Mouse (Mus musculus) lung, postnatal 10 days (tissue): ENCODE data around the gene Trak1.

ENCODE experiments used
- DNase-seq: peaks from one replicate; pipeline ENCODE4 v3.0.0; 2021

Gene Trak1

DNA sequence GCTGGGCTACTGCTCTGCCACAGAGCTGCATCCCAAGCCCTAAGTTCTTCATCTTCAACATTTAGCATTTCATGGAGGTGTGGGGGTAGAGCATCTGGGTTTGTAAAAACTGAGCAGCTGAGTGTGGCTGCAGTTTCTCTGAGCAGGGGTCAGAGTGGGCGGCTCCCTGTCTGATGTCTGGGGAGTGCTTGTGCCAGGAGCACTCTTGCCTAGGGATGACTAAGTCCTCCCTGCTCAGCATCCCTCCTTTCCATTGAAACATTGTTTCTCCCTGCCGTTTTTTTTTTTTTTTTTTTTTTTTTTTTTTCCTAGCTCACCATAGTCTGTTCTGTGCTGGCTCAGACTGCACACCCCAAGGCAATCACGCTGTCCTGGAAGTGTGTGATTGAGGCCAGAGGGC is 53.3 kb downstream of the Trak1 start:
- no peak for DNase-seq

DNA sequence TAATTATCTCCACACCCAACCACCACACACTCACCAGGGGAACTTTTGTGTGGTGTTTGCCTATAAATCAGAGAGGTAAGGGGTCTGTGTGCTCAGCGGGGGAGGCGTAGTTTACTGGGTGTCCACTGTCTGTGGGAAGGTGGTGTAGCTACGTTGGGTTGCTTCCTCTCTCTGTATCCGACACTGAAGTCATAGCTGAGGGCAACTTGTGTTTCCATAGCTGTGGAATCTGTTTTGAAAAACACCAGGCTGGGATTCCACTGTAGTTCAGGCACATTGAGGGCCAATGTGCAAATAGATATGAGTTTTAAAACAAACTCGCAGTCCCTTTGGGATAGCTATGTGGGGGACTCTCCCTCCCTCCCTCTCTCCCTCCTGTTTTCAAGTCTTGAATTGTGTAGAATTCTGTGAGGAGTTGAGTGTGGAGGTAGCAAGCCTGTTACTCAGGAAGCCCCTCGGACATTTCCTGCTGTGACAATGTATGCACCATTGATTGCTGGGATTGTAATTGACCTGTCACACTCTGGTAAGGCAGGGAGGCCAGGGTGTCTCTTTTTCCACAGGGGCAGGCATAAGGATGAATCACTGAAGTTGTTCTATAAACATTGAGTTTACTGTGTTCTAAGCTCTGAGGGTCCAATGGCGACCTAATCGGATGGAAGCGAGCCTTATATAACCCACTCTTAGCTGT is 54.2 kb downstream of the Trak1 start:
- no peak for DNase-seq

DNA sequence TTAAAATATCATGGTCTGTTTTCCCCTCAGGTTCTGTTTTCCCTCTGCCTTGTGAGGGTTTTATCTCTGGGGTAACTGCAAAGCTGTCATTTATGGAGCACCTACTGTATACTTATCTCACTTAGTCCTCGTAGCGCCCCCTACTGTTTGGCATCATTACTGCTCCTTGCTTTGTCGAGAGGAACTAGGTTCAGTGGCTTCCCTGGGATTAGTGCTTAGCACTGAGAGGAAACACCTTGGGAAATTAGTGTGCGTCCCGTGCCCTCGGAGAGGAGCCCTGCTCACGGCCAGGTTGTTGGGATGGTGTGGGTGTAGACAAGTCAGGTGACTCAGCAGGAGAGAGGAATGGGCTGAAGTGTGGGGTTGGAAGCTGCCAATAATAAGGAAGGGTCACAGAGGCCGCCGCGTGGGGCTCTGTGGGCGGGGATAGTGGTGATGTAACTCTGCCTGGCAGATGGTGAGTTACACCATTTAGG is 54.9 kb downstream of the Trak1 start:
- peak; percentile 63 for DNase-seq

DNA sequence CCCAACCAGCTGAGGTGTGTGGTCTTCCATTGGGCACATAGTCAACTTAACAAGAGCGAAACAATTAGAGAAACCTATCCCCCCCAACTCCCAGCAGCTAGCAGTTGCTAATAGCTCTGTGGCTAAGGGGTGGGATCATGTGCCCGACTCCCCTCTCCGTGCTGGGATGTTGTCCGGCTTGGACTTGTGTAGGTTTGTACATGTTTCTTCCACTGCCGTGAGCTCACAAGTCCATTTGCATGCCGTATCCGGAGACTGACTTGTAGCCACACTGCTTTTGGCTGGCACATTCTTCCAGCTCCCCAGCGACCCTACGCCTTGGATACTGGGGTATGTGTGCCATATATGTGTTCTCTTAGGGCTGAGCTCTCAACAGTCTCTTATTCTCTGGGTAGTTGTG is 55.4 kb downstream of the Trak1 start:
- no peak for DNase-seq

DNA sequence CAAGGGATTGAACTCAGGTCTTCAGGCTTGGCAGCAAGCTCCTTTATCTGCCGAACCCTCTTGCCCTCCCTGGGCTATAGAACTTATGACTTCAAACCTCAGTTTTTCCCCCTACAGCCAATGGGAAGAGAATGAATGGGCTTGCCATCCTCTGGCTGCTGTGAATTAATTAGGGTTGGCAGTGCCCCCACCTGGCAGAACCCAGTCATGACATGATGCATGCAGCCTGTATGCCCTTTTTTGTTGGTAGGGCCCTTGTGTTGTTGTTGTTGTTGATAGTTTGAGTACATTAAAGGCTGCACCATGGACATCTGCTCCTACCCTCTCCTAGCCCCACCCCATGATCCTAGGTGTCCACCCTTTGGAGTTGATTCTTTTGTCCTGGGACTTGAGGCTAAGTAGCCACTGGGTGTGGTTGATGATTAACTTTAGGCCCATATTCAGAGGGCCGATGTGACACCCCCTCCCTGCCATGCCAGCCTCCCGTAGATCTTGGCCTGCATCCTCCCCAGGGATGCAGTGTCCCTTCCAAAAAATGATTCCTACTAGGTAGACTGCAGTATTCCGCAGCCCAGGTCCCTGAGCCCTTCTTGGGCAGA is 57.6 kb downstream of the Trak1 start:
- peak; percentile 67 for DNase-seq

DNA sequence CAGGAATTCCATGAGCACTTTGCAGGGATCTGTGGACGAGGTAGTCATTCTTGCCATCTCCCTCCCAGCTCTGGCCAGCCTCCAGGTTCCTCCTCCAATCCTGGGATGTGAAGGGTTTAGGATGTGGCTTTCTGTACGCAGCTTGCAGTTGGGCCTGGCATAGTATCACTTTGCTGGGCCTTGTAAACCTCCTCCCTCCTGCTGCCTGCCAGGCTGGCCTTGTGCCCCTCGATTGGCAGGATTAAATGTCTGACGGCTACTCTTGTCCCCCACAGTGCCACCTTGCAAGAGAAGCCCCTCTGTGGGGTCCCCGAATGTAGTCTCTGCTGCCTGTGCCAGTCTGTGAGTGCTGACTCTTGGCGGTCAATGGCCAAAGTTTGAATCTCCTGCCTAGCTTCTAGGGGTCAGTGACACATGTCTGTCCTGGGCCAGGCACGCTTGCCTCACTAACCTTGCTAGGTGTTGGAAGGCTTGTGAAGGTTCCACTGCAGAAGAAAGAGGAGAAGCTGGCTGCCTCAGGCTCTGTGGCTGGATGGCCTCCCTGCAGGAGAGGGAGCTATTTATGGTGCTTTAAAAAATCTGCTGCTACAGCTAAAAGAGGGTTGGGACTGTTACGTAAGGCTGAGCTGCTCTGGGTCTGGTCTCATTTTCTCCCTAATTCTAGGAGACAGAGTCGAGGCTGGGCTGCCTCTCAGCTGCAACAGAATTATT is 58.3 kb downstream of the Trak1 start:
- DNase-seq = peak; percentile 76

DNA sequence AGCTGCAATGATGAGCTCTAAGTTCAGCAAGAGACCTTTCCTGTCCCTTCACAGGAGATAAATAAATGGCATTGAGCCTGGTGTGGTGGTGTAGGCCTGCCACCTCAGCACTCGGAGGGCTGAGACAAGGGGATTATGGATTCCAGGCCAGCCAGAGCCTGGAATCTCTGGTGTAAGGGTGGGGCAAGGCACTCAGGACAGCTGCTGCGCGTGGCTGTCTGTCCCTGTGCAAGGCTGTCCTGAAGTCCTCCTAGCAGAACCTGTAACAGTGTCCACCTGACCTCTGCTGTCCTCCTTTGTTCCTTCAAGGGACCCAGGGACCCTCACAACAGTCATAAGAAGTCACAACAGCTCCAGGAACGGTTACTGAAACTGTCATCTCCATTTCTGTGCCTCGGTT is 59.8 kb downstream of the Trak1 start:
- DNase-seq = no peak

DNA sequence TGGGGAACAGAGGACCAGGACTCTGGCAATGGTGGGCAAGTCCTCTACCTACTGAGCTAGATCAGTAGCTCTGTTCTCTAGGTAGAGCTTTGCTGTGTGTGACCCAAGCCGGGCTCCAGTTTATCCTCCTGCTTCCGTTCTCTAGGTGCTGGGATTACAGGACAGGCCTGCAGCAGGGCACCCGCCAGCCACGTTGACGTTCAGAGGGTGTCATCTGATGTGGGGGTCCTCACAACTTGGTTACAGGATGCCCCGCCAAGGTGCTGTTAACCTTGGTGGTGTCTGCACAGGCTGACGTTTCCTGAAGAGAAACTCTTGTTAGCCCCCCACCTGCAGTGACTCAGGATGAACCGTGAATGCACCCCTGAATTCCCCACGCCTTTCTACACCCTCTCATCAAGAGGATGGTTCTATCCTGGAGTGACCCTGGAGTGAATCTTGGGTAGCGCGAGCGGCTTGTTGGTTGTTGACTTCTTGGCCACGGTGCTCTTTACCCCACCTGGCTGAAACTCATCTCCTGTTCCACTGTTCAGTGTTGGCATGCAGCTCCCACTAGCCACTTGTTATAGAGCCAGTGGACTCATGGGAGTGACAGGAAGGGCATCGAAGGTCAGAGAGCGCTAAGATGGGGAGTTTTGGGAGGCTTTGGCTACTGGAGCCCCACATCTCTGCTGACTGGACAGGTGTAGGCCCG is 60.4 kb downstream of the Trak1 start:
- DNase-seq = no peak

DNA sequence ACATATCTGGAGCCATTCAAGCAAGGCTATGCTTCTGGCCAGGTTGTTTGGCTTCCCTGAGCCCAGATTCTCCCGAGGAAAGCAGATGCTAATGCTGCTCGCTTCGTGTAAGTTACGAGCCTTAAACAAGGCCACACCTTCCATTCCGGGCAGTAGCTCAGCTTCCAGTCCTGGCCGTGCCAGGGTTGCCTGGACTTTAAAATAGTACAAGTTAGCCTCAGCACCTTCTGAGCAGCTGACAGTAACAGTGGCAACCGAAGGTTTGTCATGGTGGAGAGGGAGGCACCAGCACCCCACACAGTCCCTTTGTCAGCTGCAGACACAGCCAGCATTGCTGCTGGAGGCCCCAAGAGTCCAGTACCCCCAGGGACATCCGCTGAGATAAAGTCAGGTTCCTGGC is 61.1 kb downstream of the Trak1 start:
- no peak for DNase-seq

DNA sequence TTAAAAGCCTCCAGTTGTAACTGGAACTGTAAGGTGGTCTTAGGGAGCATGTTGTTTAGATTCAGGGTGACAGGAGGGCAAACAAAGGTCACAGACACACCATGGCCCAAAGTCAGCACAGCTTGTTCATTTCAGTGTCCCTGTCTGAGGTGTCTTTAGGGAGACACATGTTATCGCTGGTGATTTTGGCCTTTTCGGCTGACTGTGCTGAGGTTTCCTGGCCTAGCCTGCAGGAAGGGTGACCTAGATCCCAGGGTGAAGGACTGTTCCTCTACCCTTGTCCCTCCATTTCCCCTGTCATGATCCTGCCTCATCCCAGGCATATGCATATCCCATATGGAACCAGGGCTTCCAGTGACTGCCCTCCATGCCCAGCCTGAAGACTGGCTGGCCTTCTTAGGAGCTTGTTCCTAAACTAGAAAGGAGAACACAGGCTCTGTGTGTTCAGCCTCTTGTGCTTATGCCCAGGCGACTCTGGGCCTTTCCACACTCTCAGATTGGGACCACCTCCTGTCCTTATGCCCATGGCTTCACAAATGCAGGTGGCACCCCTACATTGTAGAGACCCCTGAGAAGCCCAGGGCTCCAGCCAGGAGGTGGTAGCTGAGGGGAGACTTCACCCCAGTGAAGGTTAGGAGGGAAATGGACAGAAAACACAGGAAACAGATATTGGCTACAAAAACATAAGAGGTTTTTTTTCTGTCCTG is 62.1 kb downstream of the Trak1 start:
- no peak for DNase-seq

DNA sequence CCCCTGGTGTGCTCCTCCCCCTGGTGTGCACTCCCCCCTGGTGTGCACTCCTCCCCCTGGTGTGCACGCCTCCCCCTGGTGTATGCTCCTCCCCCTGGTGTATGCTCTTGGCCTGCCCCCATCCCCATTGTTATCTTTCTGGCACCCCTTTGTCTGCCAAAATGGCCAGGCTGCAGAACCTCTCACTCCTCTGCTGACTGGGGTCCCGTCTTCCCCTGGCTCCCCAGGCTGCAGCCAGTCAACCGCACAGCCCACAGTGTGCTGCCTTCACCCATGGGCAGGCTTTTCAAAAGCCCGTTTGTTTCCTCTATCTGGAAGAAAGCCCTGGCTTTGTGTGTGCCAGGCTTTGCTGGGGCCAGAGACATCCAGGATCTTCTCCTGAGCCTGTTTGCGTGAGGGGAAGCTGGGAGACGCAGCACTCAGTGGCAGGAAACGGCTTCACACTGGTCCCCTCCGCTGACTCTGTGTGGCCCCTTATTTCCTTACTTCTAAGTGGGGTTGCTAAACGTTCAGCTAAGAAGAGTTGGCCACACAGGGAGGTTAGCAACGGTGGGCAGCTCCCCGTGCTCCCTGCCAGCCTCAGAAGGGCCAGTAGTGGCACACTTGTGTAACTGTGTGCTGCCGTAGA is 63.1 kb downstream of the Trak1 start:
- DNase-seq = peak; percentile 65

DNA sequence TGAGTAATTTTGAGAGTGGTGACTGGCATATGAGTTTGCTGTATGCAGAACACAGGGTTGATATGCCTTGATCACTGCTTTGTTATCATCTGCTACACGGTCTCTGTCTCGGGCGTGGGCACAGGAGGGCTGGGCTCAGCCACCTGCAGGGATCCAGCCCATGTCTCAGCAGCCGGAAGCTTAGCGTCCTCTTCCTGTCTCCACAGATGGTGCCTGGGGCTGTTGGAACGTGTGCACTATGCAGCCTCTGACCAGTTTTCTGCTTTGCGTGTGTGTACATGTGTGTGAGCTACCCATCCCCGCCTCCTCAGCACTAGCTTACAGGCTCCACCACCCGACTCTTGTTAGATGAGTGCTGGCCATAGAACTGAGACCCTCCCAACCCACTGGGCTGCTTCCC is 63.7 kb downstream of the Trak1 start:
- DNase-seq = no peak

DNA sequence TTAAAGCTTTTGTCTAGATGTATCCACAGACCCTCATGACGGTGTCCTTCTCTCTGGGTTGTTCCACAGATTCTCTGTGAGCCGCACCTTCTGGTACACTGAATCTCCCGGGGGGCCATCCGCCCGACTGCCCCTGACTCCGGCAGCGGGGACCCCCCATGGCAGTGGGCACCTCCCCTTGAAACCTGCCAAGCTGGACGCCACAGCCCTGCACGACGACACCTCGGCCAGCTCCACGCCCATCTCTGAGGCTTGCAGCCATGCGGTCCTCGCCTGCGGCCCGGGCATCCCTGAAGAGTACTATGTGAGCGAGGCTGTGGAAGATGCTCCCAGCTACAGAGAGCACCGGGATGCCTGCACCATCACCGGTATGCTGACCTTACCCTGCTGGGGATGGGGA is 66.6 kb downstream of the Trak1 start:
- DNase-seq = no peak

DNA sequence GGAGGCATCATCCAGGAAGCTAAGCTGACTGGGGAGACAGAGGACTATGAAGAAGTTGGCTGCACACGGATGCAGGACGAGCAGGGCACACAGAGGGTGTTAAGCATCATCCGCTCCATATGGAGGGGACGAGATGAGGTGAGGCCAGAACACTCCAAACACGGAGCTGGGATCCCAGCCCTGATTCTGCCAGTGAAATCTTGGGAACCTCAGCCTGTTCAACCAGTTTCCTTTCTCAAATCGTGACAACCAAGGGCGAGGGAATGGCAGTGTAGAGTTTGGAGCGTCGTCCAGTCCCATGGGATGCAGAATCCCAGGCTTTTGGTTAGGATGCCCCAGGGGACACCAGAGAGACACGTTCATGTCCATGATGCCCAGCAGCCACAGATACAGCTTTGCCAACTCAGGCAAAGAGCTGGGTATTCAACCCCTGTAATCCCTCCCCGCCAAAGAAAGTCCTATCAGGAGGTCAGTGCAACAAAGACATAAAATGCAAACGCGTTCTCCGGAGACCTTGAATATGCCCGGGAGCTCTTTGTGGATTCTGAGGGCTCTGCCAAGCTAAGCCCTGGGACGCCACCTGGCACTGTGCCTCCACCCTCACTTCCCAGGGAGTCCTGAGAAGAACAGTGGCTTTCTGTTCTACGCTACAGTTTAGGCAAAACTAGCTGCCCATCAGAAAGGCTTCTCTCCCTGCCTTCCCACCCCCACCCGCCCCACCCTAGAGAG is 69.0 kb downstream of the Trak1 start:
- DNase-seq = no peak

DNA sequence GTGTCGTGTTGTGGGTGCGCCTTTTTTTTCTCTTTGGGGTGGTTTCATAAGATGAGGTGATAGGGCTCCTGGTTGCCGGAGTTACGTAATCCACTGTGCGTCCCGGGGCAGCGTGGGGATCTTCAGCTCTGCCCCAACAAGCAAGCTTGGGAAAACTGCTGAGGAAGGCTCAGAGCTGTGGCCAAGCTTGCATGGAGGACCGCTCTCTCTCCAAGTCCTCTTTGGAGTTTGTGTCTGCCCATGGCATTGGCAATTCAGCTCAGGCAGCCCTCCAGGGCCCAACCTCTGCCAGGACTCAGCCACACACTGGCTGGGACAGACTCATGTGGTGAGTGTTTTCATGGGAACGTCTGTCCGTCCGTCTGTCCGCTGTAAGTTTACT is 69.6 kb downstream of the Trak1 start:
- DNase-seq = peak; percentile 43

DNA sequence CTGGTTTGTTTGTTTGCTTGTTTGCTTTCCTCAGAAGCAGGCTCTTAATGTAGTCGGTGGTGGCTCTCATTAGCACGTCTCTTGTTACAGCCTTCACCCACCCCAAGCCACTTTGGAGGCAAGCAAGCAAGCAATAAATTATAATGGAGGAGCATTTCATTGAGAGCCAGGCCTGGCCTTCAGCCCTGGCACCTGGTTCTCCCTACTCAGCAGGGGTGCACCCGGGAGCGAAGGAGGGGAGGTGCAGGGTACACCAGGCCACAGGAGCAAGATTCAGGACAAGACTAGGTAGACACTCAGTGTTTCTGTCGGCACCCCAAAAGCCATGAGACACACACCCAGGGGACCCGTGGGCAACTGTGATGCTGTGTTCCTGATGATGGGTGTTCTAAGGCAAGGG is 72.3 kb downstream of the Trak1 start:
- no peak for DNase-seq

DNA sequence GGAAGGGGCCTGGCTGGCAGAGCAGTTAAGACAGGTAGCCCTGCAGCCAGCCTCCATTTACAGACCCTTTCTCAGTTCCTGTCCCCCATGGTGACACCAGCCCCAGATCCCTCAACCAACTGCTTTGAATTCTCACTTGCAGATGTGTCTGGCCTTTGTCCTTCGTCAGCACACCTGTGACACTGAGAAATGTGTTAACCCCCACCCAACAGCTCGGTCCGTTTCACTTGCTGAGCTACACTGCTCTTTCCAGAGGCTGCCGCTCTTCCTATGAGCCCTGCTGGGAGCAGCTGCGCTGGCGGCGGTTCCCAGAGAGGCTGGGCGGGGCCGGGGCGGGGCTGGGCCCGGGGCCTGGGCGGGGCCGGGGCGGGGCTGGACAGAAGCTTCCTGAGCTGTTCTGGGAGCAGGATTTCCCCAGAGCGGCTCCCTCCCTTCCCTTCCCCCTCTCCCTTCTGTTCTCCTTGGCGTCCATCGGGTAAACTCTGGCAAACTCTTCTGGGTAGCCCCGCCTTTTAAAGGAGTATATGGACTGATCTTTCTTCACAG is 74.1 kb downstream of the Trak1 start:
- peak; percentile 93 for DNase-seq

DNA sequence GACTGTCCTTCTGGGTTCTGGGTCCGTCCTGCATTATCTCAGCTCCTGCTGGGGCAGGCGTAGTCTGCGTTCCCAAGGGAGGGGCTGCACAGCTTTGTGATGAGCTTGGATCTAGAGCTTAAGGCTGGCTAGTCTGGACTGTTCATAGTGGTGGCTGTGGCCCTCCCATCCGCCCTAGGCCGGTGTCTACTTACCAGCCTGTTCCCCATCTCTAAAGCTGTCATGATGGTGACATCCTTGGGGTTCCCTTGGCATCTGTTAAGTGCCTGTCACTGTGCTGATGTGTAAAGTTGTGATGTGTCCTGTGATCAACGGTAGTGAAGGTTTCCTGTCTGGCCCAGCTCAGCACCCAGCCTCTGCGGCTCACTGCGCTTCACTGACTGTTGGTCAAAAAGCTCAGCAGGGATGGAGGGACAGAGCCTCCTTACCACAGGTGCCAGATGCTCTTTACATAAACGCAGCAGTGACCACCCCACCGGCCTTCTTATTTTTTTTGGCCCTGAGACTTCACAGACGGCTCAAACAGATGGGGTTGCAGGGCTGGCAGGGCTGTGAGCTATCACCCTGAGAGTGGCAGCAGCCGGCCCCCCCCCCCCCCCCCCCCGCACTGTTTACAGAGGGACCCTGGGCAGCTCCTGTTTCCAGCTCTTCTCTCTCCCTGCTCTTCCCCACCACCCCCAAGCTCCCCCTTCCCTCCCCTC is 74.8 kb downstream of the Trak1 start:
- no peak for DNase-seq

DNA sequence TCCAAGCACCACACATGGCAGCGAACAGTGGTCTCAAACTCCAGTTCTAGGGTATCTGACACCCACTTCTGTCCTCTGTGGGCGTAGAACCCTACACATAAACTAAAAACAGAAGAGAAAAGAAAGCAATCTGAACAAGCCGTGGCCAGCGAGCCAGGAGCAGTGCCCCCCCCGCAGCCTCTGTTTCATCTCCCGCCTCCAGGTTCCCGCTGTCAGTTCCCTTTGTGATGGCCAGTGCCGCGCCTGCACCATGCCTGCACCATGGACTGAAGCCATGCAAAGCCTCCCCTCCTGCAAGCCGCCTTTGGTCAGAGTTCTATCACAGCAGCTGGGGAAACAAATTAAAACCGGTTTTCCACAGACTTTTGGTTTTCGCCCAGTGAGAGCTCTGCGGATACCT is 75.8 kb downstream of the Trak1 start:
- DNase-seq = no peak

DNA sequence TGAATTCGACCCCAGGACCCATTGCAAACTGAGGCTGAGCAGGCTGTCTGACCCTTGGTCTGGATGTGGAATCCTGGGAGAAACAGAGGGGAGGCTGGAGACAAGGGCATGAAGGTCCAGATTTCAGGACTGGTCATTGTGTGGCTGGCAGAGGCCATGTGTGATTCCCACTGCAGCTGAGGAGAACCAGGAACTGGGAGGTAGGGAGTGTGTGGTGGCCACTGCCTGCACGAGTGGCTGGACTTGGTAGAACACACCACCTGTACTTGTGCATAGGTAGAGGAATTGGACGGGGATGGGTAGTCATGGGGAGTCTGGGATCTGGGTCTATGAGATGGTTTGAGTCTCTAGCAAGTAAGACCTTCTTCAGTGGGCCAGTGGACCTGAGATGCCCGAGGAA is 76.2 kb downstream of the Trak1 start:
- DNase-seq = no peak
